Mouse (Mus musculus): Measurements from ENCODE around the gene Top2b. TPM values are rescaled to one million over a fixed set of nuclear protein-coding genes. Genes with fewer than 3 reads are reported as not detected.
A peak's percentile ranks its signal among the peaks of the same experiment; 100 is the strongest.

The Top2b gene
- polyA plus RNA-seq, 1 experiment from 2014 or later, result 124 TPM

DNA sequence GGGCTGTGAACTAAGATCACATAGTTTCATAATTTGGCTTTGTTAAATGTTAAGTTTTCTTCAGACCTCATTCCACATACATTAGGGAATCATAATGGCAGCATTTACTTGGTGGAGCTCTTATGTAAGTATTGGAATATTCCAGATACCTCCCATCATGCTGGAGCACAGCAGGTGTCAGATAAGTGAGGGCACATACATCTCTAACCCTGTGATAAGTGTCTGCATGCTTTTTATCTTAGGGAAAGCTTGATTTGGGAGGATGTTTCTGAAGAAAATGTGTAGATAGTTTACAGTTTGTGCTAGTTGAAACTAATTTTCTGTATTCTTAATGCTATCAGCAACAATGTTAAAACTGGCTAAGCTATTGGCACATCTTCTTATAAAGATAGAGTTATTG, 8.2 kb downstream of the Top2b start:
- Histone ChIP-seq H3K4me2 (ENCODE audit: low read depth, low read length) (no peak overlapping the region), H3K4me3 (ENCODE audit: low read depth, low read length) (no peak overlapping the region), H3K9ac (replicated peaks; ENCODE audit: low read depth, low read length) (no peak overlapping the region), H3K36me3 (ENCODE audit: control insufficient read depth, insufficient read depth, low read length) (no peaks in the 10 kb centered on the region), H3K27me3 (ENCODE audit: control insufficient read depth, insufficient read depth, low read length) (no peaks in the 10 kb centered on the region), H3K27ac (ENCODE audit: low read depth, low read length) (no peak overlapping the region), H3K9me3 (ENCODE audit: control insufficient read depth, low read length) (no peaks in the 10 kb centered on the region), H3K4me1 (ENCODE audit: control insufficient read depth, insufficient read depth, low read length) (0 out of 2 replicates have a peak, but pooled peaks cover 4% of the 10 kb centered on the region)
- no peak for ATAC-seq (ENCODE audit: low read depth)

DNA sequence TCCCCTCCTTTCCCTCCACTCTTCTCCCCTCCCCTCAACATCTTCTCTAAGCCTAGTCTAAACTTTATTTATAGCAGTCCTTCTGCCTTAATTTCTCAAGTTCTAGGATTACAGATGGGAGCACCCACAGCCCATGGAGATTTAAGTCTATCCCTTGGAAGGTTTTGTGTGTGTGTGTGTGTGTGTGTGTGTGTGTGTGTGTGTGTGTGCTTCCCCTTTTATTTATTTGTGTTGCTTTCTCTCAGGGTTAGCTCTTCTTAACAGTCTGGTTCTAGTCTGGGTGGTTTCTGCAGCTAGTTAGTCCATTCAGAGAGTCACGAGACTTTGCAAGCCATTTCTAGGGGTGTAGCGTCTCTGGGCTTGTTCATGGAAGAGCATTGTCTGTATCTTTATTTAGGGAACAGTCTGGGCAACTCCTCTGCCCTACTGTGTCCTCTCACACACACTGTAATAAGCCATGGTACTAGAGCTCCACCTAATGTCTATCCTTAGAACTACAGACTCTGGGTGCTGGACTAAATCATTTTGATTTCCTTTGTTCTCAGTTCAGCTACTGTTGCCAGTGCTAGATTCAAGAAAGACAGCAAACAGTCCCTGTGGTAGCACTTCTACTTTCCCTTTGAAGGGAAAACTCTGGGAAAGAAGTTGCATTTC, 15.1 kb downstream of the Top2b start:
- H3K36me3 ChIP-seq (ENCODE audit: control insufficient read depth, insufficient read depth, low read length), result no peaks in the 10 kb centered on the region
- H3K4me1 ChIP-seq (ENCODE audit: control insufficient read depth, insufficient read depth, low read length), result 0 out of 2 replicates have a peak, but pooled peaks cover 3% of the 10 kb centered on the region
- H3K4me2 ChIP-seq (ENCODE audit: low read depth, low read length), result no peak overlapping the region
- H3K9ac ChIP-seq (replicated peaks; ENCODE audit: low read depth, low read length), result no peak overlapping the region; the same call in 1 of the 2 replicates
- no peaks in the 10 kb centered on the region for H3K27me3 ChIP-seq (ENCODE audit: control insufficient read depth, insufficient read depth, low read length)
- ATAC-seq (ENCODE audit: low read depth), result peak; percentile 94
- no peaks in the 10 kb centered on the region for H3K9me3 ChIP-seq (ENCODE audit: control insufficient read depth, low read length)
- no peak overlapping the region for H3K4me3 ChIP-seq (ENCODE audit: low read depth, low read length)
- WGBS, result 0% methylated on average over 2 of the region's 2 CpGs
- peak overlapping the region; percentile 76 for H3K27ac ChIP-seq (ENCODE audit: low read depth, low read length)

DNA sequence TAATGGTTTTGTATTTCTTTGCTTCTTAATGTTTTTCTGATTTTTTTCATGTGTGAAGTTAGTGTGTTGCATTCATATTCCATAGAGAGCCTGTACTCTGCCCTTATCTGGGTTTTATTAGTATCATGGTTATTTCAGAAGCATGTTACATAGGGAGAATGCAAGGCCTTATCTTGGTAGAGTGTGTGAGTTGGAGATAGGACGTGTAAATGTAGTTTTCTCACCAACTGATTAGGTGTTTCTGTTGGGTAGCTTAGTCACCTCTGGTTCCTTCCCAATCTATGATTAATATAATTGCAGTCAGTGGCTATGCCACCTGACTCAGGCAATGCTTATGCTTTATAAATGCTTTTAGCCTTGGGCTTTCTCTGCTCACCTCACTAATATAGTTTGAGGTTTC, 19.8 kb downstream of the Top2b start:
- no peaks in the 10 kb centered on the region for H3K27me3 ChIP-seq (ENCODE audit: control insufficient read depth, insufficient read depth, low read length)
- no peak for ATAC-seq (ENCODE audit: low read depth)
- no peaks in the 10 kb centered on the region for H3K9me3 ChIP-seq (ENCODE audit: control insufficient read depth, low read length)
- no peak overlapping the region for H3K9ac ChIP-seq (replicated peaks; ENCODE audit: low read depth, low read length)
- H3K27ac ChIP-seq (ENCODE audit: low read depth, low read length), result no peak overlapping the region
- H3K4me2 ChIP-seq (ENCODE audit: low read depth, low read length), result no peak overlapping the region
- H3K4me1 ChIP-seq (ENCODE audit: control insufficient read depth, insufficient read depth, low read length), result 0 out of 2 replicates have a peak, but pooled peaks cover 3% of the 10 kb centered on the region
- WGBS, result 72% methylated on average over 1 of the region's 1 CpGs
- no peak overlapping the region for H3K4me3 ChIP-seq (ENCODE audit: low read depth, low read length)
- H3K36me3 ChIP-seq (ENCODE audit: control insufficient read depth, insufficient read depth, low read length), result no peaks in the 10 kb centered on the region; the same call in 1 of the 2 replicates

DNA sequence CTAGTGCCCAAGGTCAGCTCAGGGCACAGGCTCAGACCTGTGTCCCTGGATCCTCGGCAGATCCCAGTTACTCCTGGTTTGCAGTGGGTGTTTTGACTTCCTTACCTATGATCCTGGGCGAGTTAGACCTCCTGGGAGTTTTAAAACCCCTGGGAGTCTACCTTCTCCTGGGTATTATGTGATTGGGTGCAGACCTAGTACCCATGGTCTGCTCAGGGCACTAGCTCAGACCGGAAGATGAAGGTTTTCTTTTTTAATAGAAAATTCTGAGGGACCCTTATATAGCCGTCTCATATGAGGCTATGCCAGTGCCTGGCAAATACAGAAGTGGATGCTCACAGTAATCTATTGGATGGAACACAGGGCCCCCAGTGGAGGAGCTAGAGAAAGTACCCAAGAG, 40.2 kb downstream of the Top2b start:
- Histone ChIP-seq H3K27me3 (ENCODE audit: control insufficient read depth, insufficient read depth, low read length) (no peaks in the 10 kb centered on the region), H3K36me3 (ENCODE audit: control insufficient read depth, insufficient read depth, low read length) (peaks cover 15% of the 10 kb centered on the region; the same call in 1 of the 2 replicates), H3K27ac (ENCODE audit: low read depth, low read length) (no peak overlapping the region), H3K4me2 (ENCODE audit: low read depth, low read length) (no peak overlapping the region), H3K9ac (replicated peaks; ENCODE audit: low read depth, low read length) (no peak overlapping the region), H3K4me1 (ENCODE audit: control insufficient read depth, insufficient read depth, low read length) (no peaks in the 10 kb centered on the region), H3K9me3 (ENCODE audit: control insufficient read depth, low read length) (no peaks in the 10 kb centered on the region), H3K4me3 (ENCODE audit: low read depth, low read length) (no peak overlapping the region)
- WGBS, result 95% methylated on average over 4 of the region's 4 CpGs
- no peak for ATAC-seq (ENCODE audit: low read depth)

DNA sequence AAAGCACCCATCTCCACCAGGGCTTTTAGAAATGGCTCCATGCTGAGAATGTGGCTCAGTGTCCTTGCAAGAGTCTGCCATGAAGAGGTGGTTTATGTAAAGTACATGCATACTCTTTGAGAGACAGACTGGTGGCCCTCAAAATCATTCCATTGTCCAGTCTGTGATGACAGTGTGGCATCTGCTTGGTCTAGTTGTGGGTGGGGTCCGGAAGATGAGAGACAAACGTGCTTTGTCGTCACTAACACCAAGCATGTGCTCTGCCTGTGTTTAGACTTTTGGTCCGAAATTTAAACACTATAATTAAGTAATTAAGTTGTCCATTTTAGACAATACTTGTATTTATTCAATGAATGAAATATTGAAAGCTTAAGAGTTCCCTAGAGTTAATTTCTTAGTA, 49.2 kb downstream of the Top2b start:
- no peak for ATAC-seq (ENCODE audit: low read depth)
- WGBS, result 85% methylated on average over 4 of the region's 4 CpGs
- Histone ChIP-seq H3K36me3 (ENCODE audit: control insufficient read depth, insufficient read depth, low read length) (peaks cover 30% of the 10 kb centered on the region), H3K27ac (ENCODE audit: low read depth, low read length) (no peak overlapping the region), H3K4me2 (ENCODE audit: low read depth, low read length) (no peak overlapping the region), H3K27me3 (ENCODE audit: control insufficient read depth, insufficient read depth, low read length) (no peaks in the 10 kb centered on the region), H3K9me3 (ENCODE audit: control insufficient read depth, low read length) (no peaks in the 10 kb centered on the region), H3K4me1 (ENCODE audit: control insufficient read depth, insufficient read depth, low read length) (no peaks in the 10 kb centered on the region), H3K4me3 (ENCODE audit: low read depth, low read length) (no peak overlapping the region), H3K9ac (replicated peaks; ENCODE audit: low read depth, low read length) (no peak overlapping the region)

DNA sequence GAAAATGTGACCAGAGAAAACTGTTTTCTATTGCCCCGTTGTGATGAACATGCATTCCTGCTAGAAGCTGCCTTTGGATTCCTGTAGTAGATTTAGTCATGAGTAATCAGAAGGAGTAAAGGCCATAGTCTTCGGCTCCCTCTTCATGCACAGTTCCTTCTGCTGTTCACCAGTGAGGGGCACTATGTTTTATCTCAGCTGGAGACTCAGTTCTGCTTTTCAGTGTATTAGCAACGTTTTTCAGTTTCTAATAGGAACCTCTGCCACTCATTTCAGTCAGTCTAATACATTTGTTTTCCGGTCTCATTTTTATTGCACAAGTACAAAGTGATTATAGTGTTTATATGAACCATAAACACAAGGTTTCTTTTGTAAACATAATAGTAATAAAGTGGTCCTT, 62.6 kb downstream of the Top2b start:
- Histone ChIP-seq H3K4me3 (ENCODE audit: low read depth, low read length) (no peak overlapping the region), H3K4me2 (ENCODE audit: low read depth, low read length) (no peak overlapping the region), H3K9me3 (ENCODE audit: control insufficient read depth, low read length) (no peaks in the 10 kb centered on the region), H3K4me1 (ENCODE audit: control insufficient read depth, insufficient read depth, low read length) (no peaks in the 10 kb centered on the region), H3K36me3 (ENCODE audit: control insufficient read depth, insufficient read depth, low read length) (peaks cover 38% of the 10 kb centered on the region), H3K27ac (ENCODE audit: low read depth, low read length) (no peak overlapping the region), H3K9ac (replicated peaks; ENCODE audit: low read depth, low read length) (no peak overlapping the region), H3K27me3 (ENCODE audit: control insufficient read depth, insufficient read depth, low read length) (no peaks in the 10 kb centered on the region)
- ATAC-seq (ENCODE audit: low read depth), result no peak
- 81% methylated on average over 4 of the region's 4 CpGs for WGBS

DNA sequence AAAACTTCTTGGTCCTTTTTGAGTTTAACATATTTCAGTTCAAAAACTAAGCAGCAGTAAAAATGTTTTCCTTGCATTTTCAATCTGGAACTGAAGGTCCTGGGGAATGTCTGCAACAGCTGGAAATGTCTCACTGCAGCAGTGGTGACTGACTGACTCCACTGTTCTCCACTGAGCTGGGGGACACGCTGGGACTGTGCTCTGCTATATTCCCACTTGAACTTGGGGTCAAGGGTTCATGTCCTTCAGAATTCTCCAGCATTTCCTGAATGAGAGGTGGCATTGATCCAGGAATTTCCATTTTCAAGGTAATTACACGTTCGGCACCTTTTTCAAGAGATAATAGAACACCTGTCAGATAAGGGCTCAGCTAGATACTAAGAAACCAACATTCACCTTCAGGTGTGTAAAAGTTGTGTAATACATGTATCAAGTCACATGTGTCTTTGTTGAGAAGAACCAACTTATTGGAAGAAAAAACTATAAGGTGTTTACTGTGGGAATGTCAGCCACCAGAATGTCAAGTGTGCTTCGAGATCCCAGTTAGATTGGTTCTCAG, 67.0 kb downstream of the Top2b start:
- Histone ChIP-seq H3K4me2 (ENCODE audit: low read depth, low read length) (no peak overlapping the region), H3K27ac (ENCODE audit: low read depth, low read length) (no peak overlapping the region), H3K9me3 (ENCODE audit: control insufficient read depth, low read length) (no peaks in the 10 kb centered on the region), H3K4me1 (ENCODE audit: control insufficient read depth, insufficient read depth, low read length) (no peaks in the 10 kb centered on the region), H3K27me3 (ENCODE audit: control insufficient read depth, insufficient read depth, low read length) (no peaks in the 10 kb centered on the region), H3K36me3 (ENCODE audit: control insufficient read depth, insufficient read depth, low read length) (peaks cover 28% of the 10 kb centered on the region), H3K9ac (replicated peaks; ENCODE audit: low read depth, low read length) (no peak overlapping the region), H3K4me3 (ENCODE audit: low read depth, low read length) (no peak overlapping the region)
- 67% methylated on average over 4 of the region's 4 CpGs for WGBS
- ATAC-seq (ENCODE audit: low read depth), result no peak

DNA sequence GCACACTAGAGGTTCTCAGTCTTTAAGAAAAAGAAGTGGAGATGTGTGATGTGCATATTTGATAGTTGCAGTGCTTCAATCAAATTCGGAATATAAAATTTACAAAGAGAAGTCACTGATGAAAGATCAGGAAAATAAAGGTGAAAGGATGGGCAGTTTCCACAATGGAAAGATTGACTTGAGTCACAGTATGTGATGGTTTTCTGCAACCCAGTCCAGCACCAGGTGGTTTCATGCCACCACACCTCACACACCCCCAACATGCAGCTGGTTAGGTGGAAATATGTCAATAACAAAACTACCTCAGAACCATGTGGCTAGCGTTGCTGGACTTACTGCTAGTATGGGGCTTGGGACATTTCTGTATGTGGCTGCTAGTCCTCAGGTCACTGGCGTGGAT, 67.6 kb downstream of the Top2b start:
- Histone ChIP-seq H3K4me2 (ENCODE audit: low read depth, low read length) (no peak overlapping the region), H3K36me3 (ENCODE audit: control insufficient read depth, insufficient read depth, low read length) (peaks cover 28% of the 10 kb centered on the region), H3K9me3 (ENCODE audit: control insufficient read depth, low read length) (no peaks in the 10 kb centered on the region), H3K27me3 (ENCODE audit: control insufficient read depth, insufficient read depth, low read length) (no peaks in the 10 kb centered on the region), H3K9ac (replicated peaks; ENCODE audit: low read depth, low read length) (no peak overlapping the region), H3K27ac (ENCODE audit: low read depth, low read length) (no peak overlapping the region), H3K4me3 (ENCODE audit: low read depth, low read length) (no peak overlapping the region), H3K4me1 (ENCODE audit: control insufficient read depth, insufficient read depth, low read length) (no peaks in the 10 kb centered on the region)
- WGBS, result 89% methylated on average over 3 of the region's 3 CpGs
- no peak for ATAC-seq (ENCODE audit: low read depth)

DNA sequence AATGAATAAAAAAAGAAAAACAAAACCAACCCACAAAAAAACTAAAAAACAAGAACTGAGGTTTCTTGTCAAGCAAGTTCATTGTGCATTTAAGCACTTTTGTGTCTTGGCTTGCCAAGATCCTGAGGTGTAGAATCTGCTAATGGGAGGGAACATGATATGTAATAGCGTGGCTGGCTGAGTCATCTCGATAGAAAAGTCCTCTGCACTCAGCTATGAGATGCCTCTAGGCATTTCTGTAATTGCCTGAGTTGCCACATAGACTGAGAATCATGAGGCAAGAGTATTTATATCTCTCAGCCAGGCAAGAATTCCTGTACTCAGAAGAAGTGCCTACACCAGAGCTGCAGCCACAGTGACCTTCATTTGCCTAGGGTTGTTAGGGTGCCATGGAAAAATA, 68.2 kb downstream of the Top2b start:
- Histone ChIP-seq H3K4me1 (ENCODE audit: control insufficient read depth, insufficient read depth, low read length) (no peaks in the 10 kb centered on the region), H3K27ac (ENCODE audit: low read depth, low read length) (no peak overlapping the region), H3K27me3 (ENCODE audit: control insufficient read depth, insufficient read depth, low read length) (no peaks in the 10 kb centered on the region), H3K9me3 (ENCODE audit: control insufficient read depth, low read length) (no peaks in the 10 kb centered on the region), H3K4me3 (ENCODE audit: low read depth, low read length) (no peak overlapping the region), H3K4me2 (ENCODE audit: low read depth, low read length) (no peak overlapping the region), H3K36me3 (ENCODE audit: control insufficient read depth, insufficient read depth, low read length) (peaks cover 28% of the 10 kb centered on the region), H3K9ac (replicated peaks; ENCODE audit: low read depth, low read length) (no peak overlapping the region)
- WGBS, result 68% methylated on average over 2 of the region's 2 CpGs
- ATAC-seq (ENCODE audit: low read depth), result no peak
